Mouse (Mus musculus) intestine, embryonic 14.5 days (tissue): ENCODE results near the gene Zfp985. TPM values are rescaled to one million over a fixed set of nuclear protein-coding genes. Genes with fewer than 3 reads are reported as not detected.
"Not testable (repeated sequence)": the region's sequence is repeated elsewhere in the genome, so short reads cannot be mapped to it uniquely, and the experiment has no call there.

Experiments
- ATAC-seq: fragments of 200-750 bp; cut with Nextera tagmentation; replicated peaks from 2 replicates; pipeline ENCODE4 v1.8.0; 2017; ENCODE audit warnings: low read depth, moderate number of reproducible peaks, moderate TSS enrichment, moderate library complexity; ENCODE audit not compliant: low FRiP score, low TSS enrichment
- DNase-seq: peaks from one replicate; pipeline ENCODE4 v3.0.0-alpha.2; 2018; ENCODE audit warnings: low spot score
- H3K27ac ChIP-seq: fragments of 300-500 bp; sonication (generic); 2 replicates; pipeline ENCODE4 v1.5.1; 2014; ENCODE audit warnings: low read depth, mild to moderate bottlenecking, control low read depth
- H3K27me3 ChIP-seq: fragments of 300-500 bp; sonication (generic); replicated peaks from 2 replicates; pipeline ENCODE4 v1.6.1; 2014; ENCODE audit warnings: low read length, control low read depth; ENCODE audit not compliant: control insufficient read depth, insufficient read depth
- H3K36me3 ChIP-seq: fragments of 300-500 bp; sonication (generic); 2 replicates; pipeline ENCODE4 v1.6.1; 2014; ENCODE audit warnings: low read length, control low read depth; ENCODE audit not compliant: control insufficient read depth, insufficient read depth
- H3K4me1 ChIP-seq: fragments of 300-500 bp; sonication (generic); replicated peaks from 2 replicates; pipeline ENCODE4 v1.6.1; 2014; ENCODE audit warnings: low read length, control low read depth, mixed read lengths; ENCODE audit not compliant: control insufficient read depth, insufficient read depth
- H3K4me2 ChIP-seq: fragments of 300-500 bp; sonication (generic); 2 replicates; pipeline ENCODE4 v1.6.1; 2014; ENCODE audit warnings: low read length
- H3K4me3 ChIP-seq: fragments of 300-500 bp; sonication (generic); 2 replicates; pipeline ENCODE4 v1.5.1; 2014; ENCODE audit warnings: low read depth, low read length, control low read depth, mixed read lengths
- H3K9ac ChIP-seq: fragments of 300-500 bp; sonication (generic); 2 replicates; pipeline ENCODE4 v1.6.1; 2014; ENCODE audit warnings: mild to moderate bottlenecking, low read length
- H3K9me3 ChIP-seq: fragments of 300-500 bp; sonication (generic); 2 replicates; pipeline ENCODE4 v1.6.1; 2016; ENCODE audit warnings: low read length, control low read depth; ENCODE audit not compliant: control insufficient read depth
- WGBS: fragments of 180-500 bp; shearing (Covaris S2); extraction: QIAGEN DNeasy Blood & Tissue Kit; methylation state at CpG from one replicate; pipeline ENCODE4 v1.1.7; 2014; 5-methylcytosine and 5-hydroxymethylcytosine counted together
- polyA plus RNA-seq: library from polyadenylated mRNA; unstranded; fragments of >200 nt; fragmentation: Nextera tagmentation; extraction: Ambion mirVana; gene quantifications from 2 replicates; pipeline ENCODE4 v1.2.1, GENCODE M21; 2014

Gene Zfp985
- polyA plus RNA-seq, 1 experiment from 2014 or later = 0.81 TPM

DNA sequence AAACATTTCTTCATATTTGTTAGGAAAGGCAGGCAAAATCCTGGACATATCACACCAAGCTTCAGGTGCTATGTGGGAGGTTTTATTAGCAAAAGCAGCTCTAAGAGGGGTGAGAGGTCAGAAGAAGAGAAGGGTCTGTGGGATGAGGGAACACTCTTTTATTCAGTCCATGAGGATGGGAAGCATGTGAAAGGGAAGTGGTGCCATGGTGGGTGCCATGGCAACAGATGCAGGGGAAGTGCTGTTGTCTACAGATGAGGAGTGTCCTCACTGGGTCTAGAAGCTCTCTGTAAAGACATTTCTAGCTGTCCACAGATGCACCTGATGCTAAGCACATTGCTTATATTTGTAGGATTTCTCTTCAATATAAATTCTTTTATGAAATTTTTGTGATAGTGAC is 12.0 kb upstream of the Zfp985 start:
- no peaks in the 10 kb centered on the region for H3K4me1 ChIP-seq
- no peaks in the 10 kb centered on the region for H3K27me3 ChIP-seq
- H3K9ac ChIP-seq = no peak overlapping the region
- no peak for DNase-seq
- H3K27ac ChIP-seq = no peak overlapping the region
- H3K36me3 ChIP-seq = no peaks in the 10 kb centered on the region
- H3K4me2 ChIP-seq = no peak overlapping the region
- peaks cover 11% of the 10 kb centered on the region; the same call in 1 of the 2 replicates for H3K9me3 ChIP-seq
- no peak overlapping the region for H3K4me3 ChIP-seq
- no peak for ATAC-seq

- H3K9ac ChIP-seq, H3K27me3 ChIP-seq, H3K9me3 ChIP-seq, H3K27ac ChIP-seq, H3K4me2 ChIP-seq, ATAC-seq, H3K4me1 ChIP-seq, H3K4me3 ChIP-seq, DNase-seq, H3K36me3 ChIP-seq: not testable (repeated sequence)
- WGBS = 84% methylated on average over 2 of the region's 2 CpGs
Observed at GRCm38 (mm10) chr4:147554361-147554760, 1.3 kb downstream of the Zfp985 start.

- H3K9ac ChIP-seq, H3K9me3 ChIP-seq, DNase-seq, H3K27me3 ChIP-seq, H3K36me3 ChIP-seq, H3K4me1 ChIP-seq, H3K4me2 ChIP-seq, H3K4me3 ChIP-seq, H3K27ac ChIP-seq, ATAC-seq: not testable (repeated sequence)
- 41% methylated on average over 1 of the region's 1 CpGs for WGBS
Observed at GRCm38 (mm10) chr4:147556921-147557320, 3.8 kb downstream of the Zfp985 start.

DNA sequence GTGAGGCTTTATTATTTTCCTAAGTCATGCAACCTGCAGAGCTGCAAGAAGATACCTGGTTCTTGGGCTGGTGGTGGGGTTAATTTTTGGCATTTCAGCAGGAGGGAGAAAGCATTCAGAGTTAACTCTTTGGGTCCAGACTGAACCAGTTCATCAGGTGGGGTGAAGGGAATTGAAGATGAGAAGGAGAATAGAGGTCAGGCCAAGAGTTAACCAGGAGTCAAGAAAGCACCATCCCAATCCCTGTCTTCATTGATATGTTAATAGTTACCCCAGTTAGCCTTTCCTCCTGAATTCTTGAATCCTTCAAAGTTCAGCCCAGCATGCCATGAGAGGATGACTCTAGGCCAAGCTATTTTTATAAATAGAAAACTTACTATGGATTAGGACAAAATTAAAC is 4.9 kb downstream of the Zfp985 start:
- H3K36me3 ChIP-seq, H3K4me2 ChIP-seq, H3K27ac ChIP-seq, H3K4me3 ChIP-seq, H3K4me1 ChIP-seq, H3K9ac ChIP-seq, DNase-seq, ATAC-seq, H3K27me3 ChIP-seq, H3K9me3 ChIP-seq: not testable (repeated sequence)

DNA sequence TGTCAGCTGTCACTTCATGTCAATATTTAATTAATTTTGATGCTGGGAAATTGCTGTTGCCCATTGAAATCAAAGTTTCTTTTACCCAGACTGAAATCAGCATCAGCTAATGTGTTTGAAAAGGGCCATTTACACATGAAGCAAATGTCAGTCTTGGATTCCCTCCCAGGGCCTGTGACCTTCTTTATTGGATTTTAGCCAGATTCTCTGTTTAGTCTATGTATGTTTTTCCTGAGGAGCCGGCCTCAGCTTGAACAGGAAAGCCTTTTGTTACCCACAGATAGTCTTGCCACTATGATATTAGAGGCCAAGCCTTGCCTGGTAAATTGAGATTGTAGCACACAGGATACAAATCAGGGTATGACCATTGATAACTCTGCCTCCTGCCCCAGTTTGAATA is 6.0 kb downstream of the Zfp985 start:
- not testable (repeated sequence) for H3K9me3 ChIP-seq, H3K9ac ChIP-seq, H3K27me3 ChIP-seq, ATAC-seq, H3K36me3 ChIP-seq, DNase-seq, H3K4me2 ChIP-seq, H3K27ac ChIP-seq, H3K4me1 ChIP-seq, H3K4me3 ChIP-seq
- WGBS = 53% methylated on average over 1 of the region's 1 CpGs

DNA sequence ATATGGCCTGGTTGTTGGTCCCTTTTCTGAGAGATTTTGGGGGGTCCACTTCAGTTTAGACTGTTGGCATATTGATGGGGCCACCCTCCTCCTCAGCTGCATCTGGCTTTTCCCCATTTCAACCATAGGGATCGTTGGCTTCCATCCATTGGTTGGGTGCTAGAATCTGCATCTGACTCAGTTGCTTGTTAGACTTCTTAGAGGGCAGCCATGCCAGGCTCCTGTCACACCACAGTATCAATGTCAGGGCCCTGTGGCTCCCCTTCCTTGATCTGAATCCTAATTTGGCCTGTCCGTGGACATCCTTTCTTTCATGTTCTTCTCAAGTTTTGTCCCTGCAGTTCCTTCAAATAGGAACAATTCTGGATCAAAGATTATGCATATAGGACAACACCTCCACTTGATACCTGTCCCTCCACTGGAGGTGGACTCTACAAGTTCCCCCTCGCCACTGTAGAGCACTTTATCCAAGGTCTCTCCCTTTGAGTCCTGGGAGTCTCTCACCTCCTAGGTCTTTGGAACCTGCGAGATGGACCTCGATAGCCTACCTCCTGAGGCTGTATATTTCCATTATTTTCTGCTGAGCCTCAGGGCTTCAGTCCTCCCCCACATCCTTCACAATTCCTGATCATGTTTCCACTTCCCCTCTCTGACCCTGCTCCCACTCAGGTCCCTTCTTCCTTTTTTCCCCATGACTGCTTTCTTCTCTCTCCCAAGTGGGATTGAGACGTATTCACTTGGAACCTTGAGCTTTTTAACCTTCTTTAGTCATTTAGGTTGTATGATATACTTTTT is 12.5 kb downstream of the Zfp985 start:
- WGBS = 72% methylated on average over 6 of the region's 6 CpGs
- H3K4me1 ChIP-seq = no peaks in the 10 kb centered on the region
- H3K4me3 ChIP-seq = no peak overlapping the region
- H3K9ac ChIP-seq = no peak overlapping the region
- H3K27ac ChIP-seq = no peak overlapping the region
- DNase-seq = no peak
- H3K36me3 ChIP-seq = no peaks in the 10 kb centered on the region
- no peaks in the 10 kb centered on the region for H3K27me3 ChIP-seq
- peaks cover under 1% of the 10 kb centered on the region; the same call in 1 of the 2 replicates for H3K9me3 ChIP-seq
- H3K4me2 ChIP-seq = no peak overlapping the region
- no peak for ATAC-seq

- not testable (repeated sequence) for H3K9ac ChIP-seq, H3K9me3 ChIP-seq, H3K27ac ChIP-seq, H3K4me2 ChIP-seq, H3K4me1 ChIP-seq, H3K4me3 ChIP-seq, DNase-seq, ATAC-seq, H3K36me3 ChIP-seq, H3K27me3 ChIP-seq
- WGBS = 83% methylated on average over 8 of the region's 8 CpGs
Observed at GRCm38 (mm10) chr4:147571156-147571555, 18.1 kb downstream of the Zfp985 start.

DNA sequence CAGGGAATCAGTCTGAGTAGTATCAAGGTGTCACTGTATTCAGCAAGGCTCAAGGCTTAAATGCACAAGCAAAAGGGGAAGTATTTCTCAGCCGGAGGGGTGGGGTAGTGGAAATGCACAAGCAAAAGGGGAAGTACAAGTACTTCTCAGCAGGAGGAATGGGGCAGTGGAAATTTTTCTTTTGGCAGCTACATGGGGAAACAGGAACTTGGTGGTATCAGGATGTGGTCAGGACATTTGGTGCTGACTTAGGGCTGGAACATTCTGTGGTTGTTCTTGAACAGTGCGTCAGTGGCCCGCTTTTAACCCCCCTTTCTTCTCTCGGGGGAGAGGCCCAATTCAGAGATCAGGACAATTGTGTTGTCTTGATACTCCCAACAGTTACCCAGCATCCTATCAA is 26.3 kb downstream of the Zfp985 start:
- not testable (repeated sequence) for H3K4me2 ChIP-seq, ATAC-seq, DNase-seq, H3K27ac ChIP-seq, H3K36me3 ChIP-seq, H3K4me1 ChIP-seq, H3K9ac ChIP-seq, H3K27me3 ChIP-seq, H3K4me3 ChIP-seq, H3K9me3 ChIP-seq
- WGBS = 91% methylated on average over 4 of the region's 4 CpGs
